Mouse (Mus musculus) frontal cortex, postnatal 36 days (tissue): ENCODE results near the gene Il23a.
"Not testable (repeated sequence)": the region's sequence is repeated elsewhere in the genome, so short reads cannot be mapped to it uniquely, and the experiment has no call there.

Experiments
- DNase-seq, 2 experiments: peaks; one replicate each; pipeline ENCODE4 v3.0.0; 2022; ENCODE audit warnings: low spot score in 2 of 2

Gene Il23a

GRCm38 (mm10) chr10:128298702-128299171 lies at the start of gene Il23a:
Gene Il23a (minus strand): TSS chr10:128298752.
- no peak for DNase-seq

DNA sequence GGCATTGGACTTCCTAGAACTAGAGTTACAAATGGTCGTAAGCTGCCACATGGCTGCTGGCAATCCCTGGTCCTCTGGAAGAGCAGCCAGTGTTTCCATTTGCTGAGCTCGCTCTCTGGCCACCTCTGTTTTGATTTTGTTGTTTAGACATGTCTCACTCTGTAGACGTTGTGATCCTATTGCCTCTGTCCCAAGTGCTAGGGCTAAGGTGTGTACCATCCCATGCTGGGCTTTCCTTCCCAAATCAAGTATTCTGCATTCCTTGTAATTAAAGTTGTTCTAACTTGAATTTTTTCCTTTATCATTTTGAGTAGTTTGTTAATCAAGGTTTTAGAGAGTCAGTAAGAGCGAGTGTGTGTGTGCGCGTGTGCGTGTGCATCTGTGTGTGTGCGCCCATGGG lies 49.0 kb upstream of the Il23a start:
- no peak for DNase-seq

- DNase-seq = peak; percentile 66 to 74
Measured at GRCm38 (mm10) chr10:128344568-128345275, 46.2 kb upstream of the Il23a start.

DNA sequence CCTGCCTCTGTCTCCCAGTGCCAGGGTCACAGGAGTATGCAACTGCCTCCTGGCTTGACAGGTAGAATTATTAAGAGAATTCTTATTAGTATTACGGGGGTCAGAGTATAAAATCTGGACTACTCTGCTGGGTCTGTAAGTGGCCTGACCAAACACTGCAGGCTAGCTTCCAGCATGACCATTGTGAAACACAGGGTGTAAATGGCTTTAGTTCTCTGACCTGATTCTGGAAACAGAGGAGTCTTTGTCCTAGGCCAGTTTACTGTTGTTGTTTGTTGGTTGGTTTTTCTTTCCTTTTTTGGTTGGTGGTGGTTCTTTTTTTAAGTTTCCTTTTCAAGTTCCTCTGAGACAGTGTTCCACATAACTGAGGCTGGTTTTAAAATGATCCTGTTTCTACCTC lies 44.9 kb upstream of the Il23a start:
- no peak for DNase-seq

- DNase-seq = no peak
Measured at GRCm38 (mm10) chr10:128340257-128340656, 41.7 kb upstream of the Il23a start.

GRCm38 (mm10) chr10:128338948-128339347 lies 40.4 kb upstream of the Il23a start:
- DNase-seq = no peak

- no peak for DNase-seq
Measured at GRCm38 (mm10) chr10:128338415-128338814, 39.9 kb upstream of the Il23a start.

DNA sequence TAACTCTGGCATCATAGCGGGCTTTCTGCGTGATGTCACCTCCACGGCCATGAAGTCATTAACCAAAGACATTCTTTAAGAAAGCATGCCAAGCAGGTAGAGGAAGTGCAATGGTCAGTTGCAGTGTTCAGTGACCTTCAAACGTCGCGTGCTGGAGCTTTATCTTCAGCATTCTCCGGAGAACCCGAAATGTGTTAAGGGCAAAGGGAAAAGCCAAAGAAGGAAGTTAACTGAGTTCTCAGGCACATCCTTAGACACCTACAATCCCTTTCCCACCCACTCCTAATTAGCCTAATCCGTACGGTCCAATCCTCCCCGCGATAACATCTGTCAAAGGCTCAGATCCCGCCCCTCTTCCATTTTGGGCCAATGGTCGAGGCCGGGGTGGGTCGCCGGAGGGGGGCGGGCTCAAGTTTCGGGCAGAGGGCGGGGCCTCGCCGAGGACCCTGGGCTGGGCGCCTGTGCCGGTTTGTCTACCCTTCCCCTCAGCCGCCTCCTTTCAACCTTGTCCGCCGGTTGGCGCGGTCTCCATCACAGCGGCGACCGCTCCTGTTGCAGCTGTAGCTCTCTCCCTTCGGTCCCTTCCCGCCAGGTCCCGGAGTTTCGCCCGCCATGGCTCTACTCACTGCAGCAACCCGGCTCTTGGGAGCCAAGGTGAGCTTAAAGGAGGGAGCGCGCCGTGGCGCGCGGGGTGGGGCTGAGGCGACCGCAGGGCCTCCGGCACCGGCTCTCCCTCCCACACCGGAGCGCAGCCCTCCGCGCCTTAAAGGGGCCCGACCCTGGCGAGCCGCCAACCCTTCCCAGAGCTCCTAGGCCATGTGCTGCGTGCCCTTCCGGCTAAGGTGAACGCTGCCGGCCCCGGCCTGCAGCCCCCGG lies 39.0 kb upstream of the Il23a start, which contains the start of gene Cs:
Gene Cs (plus strand): TSS at position 429 of the 876 bp plus-strand sequence.
- DNase-seq = peak; percentile 94

GRCm38 (mm10) chr10:128336597-128336996 lies 38.0 kb upstream of the Il23a start:
- DNase-seq = no peak

DNA sequence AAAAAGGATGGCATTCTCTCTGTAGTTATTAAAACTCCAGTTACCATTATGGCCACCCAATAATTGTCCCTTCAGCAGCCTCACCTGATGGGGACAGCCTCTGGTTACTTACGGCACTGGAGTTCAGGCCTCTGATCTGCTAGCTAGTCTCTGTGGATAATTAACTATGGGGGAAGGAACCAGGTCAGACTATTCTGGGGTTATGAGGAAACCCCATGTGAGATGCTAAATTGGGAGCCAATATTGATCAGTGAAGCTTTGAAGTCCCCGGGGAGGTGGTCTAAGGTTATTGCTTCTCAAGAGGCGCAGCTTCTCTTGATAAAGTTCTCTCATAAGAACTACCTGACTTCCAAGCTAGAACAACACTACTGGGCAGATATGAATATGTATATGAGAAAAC lies 37.6 kb upstream of the Il23a start:
- DNase-seq = no peak

- DNase-seq = peak; percentile 61 to 67
Measured at GRCm38 (mm10) chr10:128335582-128335981, 37.0 kb upstream of the Il23a start.

- not testable (repeated sequence) for DNase-seq
Measured at GRCm38 (mm10) chr10:128332358-128333249, 34.1 kb upstream of the Il23a start.

GRCm38 (mm10) chr10:128327610-128328009 lies 29.1 kb upstream of the Il23a start:
- no peak for DNase-seq

DNA sequence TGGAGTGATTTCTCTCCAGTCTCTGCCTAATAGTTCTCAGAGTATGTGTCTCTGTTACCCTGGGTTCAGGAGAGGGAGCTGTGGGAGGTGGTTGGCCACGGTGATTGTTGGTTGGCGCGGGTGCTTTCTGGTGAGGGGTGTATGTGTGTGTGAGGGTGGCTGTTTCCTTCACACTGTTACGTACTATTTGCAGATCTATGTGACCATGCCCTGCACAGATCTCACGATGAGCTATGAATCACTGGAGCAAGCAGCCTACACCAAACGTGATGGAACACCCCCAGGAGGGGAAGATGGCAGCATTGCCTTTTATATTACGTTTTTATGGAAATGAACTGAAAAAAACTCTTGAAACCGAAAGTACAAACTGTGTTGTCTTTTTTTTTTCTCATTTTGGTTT lies 28.3 kb upstream of the Il23a start:
- DNase-seq = peak in 1 of 2 experiments; percentile 40

DNA sequence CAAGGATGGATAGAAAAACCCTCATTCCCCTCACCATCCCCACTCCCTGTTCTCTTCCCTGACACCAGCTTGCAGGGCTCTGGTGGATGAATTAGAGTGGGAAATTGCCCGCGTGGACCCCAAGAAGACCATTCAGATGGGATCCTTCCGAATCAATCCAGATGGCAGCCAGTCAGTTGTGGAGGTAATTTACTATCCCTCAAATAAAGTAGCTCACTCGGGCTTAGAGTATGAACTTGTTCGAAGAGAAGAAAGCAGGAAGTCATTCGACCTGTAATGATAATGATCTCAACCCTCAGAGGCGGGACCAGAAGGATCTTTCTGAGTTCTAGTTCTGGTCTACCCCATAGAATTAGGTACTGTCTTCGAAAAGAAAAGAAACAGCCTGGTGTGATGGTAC lies 25.0 kb upstream of the Il23a start:
- DNase-seq = no peak

GRCm38 (mm10) chr10:128322141-128323108 lies 23.9 kb upstream of the Il23a start, which contains the start of gene Cnpy2:
Gene Cnpy2 (plus strand): TSS chr10:128322459.
- peak; percentile 86 to 89 for DNase-seq

DNA sequence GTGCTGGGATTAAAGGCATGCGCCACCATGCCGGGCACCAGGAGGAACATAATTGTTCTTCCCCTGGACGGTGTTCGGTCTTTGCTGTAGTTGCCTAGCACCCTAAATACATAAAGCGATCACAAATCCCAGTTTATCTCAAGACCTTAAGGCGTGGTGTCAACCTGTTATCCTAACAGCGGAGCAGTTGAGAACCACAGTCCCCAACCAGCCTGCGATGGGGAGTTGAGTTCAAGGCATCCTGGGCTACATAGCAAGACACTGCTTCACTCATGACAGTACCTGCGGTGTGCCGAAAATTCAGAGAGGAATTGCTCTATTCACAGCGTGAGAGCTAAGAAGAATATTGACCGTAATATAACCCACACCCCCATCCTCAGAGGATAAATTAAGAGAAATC lies 23.1 kb upstream of the Il23a start:
- DNase-seq = no peak

GRCm38 (mm10) chr10:128315578-128315977 lies 17.0 kb upstream of the Il23a start:
- DNase-seq = no peak

GRCm38 (mm10) chr10:128310902-128311301 lies 12.3 kb upstream of the Il23a start:
- no peak for DNase-seq

- DNase-seq = no peak
Measured at GRCm38 (mm10) chr10:128310177-128310576, 11.6 kb upstream of the Il23a start.
